Mouse (Mus musculus) embryo, embryonic 11.5 days (tissue): ENCODE data around the gene Usp7.

ENCODE experiments used
- DNase-seq: peaks from one replicate; pipeline ENCODE4 v3.0.0-alpha.2; 2012; ENCODE audit warnings: low read depth, low spot score

Usp7 gene

DNA sequence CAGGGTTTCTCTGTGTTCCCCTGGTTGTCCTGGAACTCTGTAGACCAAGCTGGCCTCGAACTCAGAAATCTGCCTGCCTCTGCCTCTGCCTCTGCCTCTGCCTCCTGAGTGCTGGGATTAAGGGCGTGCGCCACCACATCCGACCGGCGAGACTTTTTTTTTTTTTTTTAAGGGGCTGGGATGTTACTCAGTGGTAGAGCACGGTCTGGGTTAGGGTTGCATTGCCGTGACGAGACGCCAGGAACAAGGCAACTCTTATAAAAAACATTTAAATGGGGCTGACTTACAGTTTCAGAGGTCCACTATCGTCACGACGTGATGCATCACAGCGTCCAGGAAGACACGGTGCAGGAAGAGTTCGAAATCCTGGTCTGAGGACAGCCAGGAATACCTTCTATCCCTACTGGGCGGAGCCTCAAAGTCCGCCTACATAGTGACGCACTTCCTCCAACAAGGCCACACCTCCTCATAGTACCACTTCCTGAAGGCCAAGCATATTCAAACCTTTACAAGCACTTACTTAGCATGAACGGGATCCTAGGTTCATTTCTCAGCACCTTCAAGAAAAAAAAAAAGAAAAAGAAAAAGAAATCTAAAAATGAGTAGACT, at the start of gene Usp7:
Gene Usp7, minus strand, starts transcription at position 360 of the 609 bp plus-strand sequence.
- DNase-seq: no peak

DNA sequence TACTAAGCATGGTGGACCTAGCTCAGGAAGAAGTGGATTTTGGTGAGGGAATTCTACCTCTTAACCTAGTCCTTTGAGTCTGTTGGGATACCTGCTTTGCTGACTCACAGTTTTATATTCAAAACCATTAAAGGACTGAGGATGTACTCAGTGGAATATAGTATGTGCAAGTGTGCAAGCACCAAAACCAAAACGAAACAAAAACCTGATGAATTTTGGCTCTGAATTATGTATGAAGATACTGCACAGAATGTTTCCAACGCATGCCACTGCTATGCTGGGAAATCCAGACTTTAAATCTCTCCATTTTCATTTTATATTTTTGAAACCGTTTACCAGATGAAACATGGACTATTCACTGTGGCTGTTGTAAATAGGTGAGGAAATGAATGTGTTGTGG, 48.4 kb upstream of the Usp7 start:
- DNase-seq: no peak

DNA sequence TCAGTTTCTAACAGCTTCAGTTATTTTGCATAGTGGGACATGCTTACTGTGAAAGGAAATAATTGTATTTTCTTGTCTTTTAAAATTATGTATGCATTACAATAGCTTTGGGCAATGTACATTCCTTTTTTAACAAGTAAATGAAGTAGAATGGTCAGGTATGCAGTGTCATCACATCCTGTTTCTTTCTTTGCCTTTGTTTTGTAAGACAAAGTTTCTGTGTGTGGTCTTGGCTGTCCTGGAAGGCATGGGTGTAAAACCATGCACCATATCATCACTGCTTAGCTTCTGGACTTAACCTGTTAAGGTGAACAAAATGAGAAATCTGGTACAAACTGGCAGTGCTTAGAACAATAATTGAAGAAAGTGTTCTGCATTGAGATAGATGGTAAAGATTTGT, 46.8 kb upstream of the Usp7 start:
- no peak for DNase-seq

DNA sequence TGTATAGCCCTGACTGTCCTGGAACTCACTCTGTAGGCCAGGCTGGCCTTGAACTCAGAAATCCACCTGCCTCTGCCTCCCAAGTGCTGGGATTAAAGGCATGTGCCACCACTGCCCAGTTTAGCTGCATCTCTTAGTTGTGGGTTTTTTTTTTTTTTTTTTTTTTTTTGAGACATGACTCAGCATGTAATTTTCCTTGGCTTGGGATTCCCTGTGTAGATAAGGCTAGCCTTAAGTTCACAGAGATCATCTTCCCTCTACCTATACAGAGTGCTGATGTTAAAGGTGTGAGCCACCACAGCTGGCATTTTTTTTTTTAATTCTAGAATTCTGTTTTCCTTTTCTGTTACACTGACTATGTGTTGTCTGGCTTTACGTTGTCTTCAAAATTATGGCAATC, 45.5 kb upstream of the Usp7 start:
- DNase-seq: no peak

DNA sequence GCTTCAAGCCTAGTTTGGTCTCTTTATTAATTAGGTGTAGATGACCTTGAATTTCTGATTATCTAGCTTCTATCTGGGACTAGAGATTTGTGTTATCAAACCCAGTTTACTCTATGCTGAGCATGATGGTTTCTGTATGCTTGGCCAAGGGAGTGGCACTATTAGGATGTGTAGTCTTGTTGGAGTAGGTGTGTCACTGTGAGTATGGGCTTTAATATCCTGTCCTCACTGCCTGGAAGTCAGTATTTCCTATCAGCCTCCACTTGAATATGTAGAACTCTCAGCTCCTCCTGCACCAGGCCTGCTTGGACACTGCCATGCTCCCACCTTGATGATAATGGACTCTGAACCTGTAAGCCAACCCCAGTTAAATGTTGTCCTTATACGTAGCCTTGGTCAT, 44.8 kb upstream of the Usp7 start:
- no peak for DNase-seq

DNA sequence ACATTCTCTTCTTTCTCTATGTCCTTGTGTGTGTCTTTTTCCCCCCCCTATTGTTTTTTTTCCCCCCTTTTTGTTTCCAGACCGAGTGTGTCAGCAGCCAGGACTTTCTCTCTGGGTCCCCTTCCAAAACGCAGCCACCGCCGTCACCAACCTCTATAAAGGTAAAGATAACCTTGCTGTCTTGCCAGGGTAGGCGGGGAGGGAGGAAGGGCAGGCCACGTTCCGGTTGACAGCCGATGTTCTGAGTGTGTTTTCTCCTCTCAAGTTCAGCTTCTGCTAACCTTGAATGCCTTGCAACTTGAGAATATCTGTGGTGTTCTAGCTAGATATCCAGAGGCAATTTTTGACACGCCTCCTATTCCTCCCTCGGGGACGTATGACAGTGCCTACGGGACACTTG, 39.1 kb upstream of the Usp7 start:
- no peak for DNase-seq

DNA sequence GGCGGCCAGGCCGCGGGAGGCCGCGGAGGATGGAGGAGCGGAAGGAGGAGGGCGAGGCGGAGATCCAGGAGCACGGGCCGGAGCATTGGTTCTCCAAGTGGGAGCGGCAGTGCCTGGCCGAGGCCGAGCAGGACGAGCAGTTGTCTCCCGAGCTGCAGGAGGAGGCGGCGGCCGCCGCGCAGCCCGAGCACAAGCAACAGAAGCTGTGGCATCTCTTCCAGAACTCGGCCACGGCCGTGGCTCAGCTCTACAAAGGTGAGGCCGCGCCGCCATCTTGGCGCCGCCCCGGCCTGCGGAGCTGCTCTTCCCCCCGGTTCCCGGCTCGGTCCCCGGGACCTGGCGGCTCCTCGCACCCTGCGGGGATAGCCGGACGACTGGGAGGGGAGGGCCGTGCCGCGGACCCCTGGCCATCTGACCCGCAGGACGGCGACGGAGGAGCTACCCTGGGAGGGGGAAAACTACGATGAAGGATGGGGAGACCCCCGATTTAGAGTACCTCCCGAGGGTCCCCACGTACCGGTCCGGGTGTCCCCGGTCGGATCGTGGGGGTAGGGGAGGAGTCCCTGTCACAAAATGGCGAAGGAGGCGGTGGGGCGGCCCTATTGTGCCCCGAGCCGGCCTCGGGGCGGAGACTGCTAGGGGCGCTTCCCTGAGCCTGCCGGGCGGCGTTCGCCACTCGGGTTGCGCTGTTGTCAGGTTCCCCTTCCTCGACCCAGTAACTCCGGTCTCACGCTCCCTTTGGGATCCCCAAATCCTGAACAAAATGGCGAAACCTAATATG, 38.5 kb upstream of the Usp7 start:
- peak; percentile 23 for DNase-seq

DNA sequence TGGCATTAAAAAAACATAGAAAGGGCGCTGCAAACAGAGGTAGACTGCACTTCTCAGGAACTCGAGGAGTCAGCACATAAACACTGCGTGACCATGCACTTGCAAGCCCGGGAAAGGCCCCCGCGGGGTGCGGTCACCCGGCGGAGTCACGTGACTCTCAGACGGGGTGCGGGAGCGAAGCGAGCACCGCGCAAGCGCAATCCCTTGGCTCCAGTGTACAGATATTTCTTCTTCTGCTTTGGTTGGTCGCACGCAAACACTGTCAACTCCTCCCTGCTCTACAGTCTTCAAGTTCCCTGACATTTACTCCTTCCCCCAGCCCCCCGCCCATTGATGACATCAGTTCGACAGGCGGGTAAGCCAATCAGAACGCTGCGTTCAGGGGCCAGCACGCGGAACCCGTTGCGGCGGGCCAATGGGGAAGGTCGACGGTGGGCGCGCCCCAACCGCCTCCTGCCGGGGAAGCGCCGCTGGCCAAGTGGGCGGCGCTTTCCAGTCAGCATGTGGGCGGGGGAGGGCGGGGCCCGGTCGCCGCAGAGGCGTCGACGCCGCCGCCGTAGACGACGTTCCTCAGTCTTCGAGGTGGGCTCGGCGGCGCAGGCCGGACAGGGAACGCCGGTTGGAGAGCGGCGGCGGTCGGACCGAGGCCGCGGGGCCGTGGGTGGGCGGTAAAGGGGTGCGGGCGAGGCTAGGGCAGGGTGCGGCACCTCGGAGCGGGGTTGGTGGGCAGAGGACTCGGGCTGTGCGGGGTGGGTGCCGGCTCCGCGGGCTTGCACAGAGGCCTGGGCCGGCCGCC, 37.7 kb upstream of the Usp7 start, which contains the start of gene 1810013L24Rik:
Gene 1810013L24Rik, plus strand, starts transcription at position 537 of the 796 bp plus-strand sequence.
- peak; percentile 98 for DNase-seq

DNA sequence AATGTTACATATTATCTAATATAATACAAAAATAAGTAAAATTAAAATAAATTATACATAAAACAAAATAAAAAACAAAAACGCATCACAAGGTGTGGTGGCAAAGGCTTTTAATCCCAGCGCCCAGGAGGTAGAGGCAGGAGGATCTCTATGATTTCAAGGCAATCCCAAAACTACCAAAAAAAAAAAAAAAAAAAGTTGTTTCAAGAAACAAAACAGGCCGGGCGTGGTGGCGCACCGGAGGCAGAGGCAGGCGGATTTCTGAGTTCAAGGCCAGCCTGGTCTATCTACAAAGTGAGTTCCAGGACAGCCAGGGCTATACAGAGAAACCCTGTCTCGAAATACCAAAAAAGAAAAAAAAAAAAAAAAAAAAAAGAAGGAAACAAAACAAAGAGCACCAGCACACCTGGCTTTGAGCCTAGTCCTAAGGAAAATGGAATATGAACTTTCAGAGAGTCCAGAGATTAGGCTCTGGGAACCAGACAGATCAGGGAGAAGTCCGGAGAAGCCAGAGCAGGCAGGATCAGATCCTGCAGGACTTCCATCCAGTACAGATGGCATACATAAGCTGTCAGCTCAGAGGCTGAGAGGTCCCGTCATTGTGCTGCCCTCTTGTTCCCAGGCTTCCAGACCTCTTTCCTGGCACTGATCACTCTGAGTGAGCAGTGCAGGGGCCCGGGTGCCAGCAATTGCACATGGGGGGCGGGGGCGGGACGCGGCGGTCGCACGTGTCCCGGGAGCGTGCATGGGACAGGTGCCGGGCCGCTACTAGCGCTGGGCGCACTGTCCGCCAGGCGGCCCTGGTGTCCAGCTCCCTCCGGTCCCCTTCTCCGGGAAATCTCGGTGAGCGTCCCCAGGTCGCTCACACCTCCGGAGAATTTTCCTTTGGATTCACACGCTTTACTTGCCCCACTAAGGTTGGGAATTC, 36.8 kb upstream of the Usp7 start:
- DNase-seq: peak; percentile 27

DNA sequence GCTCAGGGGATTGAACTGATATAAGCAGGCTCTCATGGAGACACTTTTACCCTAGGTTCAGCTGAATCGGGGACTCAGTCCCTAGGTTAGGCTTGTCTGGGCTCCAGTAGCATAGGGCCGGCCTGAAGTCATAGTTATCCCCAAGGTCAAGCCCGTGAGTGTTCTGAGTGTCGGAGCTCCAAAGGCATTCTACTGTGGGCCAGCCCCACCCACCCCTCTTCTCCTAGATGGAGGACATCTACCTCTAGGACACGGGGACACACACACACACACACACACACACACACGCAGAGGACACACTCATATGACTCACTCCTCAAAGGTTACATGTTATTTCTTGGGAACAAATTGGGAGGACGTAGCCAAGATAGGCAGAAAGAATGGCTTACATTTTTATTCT, 35.3 kb upstream of the Usp7 start:
- no peak for DNase-seq

DNA sequence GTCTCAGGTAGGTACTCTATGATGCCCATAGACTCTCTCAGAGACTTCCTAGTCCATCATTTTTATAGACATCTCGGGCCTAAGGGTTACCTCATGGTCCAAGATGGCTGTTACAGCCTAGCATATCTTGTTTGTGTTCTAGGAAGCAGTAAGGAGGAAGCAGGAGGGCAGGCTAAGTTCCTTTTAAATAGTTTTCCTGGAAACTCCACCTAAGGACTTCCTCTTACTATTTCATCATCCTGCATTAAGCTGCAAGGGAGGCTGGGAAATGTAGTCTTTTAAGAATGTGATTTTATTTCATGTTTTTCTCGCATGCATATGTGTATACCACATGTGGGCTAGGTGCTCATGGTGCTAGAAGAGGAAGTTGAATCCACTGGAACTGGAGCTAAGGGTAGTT, 31.6 kb upstream of the Usp7 start:
- DNase-seq: no peak

DNA sequence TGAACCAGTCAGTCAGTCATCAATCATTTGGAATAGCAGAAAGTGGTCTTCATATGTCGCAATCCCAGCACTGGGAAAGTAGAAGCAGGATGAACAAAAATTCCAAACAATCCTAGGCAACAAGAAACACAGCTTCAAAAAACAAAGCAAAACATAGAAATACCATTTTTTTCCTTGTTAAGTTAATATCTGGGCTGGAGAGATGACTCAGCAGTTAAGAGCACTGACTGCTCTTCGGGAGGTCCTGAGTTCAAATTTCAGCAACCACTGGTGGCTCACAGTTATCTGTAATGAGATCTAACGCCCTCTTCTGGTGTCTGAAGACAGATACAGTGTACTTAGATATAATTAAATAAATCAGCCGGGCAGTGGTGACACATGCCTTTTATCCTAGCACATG, 30.5 kb upstream of the Usp7 start:
- DNase-seq: no peak

DNA sequence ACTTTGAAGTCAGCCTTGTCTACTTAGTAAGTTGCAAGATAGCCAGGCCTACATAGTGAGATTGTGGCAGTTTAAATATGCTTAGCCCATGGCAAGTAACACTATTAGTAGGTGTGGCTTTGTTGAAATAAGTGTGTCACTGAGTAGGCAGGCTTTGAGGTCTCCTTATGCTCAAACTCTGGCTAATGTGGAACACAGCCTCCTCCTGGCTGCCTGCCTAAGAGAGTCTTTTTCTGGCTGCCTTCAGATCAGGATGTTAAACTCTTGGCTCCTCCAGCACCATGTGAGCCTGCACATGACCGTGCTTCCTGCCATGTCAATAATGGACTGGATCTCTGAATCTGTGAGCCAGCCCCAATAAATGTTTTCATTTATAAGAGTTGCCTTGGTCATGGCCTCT, 29.3 kb upstream of the Usp7 start:
- no peak for DNase-seq

DNA sequence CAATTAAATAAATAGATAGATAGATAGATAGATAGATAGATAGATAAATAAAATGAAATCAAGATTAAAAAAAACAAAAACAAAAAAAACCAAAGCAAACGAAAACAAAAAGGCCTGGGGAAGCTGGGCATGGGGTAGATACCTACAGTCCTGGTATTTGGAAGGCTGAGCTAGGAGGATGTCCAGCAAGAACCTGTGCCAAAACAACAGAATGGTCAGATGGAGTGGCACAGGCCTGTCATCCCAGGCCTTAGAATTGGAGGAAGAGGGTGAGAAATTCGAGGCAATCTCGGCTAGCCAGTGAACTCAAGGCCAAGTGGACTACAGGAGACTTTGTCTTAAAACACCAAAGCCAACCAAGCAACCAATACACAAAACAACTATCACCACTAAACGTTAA, 25.8 kb upstream of the Usp7 start:
- DNase-seq: no peak

DNA sequence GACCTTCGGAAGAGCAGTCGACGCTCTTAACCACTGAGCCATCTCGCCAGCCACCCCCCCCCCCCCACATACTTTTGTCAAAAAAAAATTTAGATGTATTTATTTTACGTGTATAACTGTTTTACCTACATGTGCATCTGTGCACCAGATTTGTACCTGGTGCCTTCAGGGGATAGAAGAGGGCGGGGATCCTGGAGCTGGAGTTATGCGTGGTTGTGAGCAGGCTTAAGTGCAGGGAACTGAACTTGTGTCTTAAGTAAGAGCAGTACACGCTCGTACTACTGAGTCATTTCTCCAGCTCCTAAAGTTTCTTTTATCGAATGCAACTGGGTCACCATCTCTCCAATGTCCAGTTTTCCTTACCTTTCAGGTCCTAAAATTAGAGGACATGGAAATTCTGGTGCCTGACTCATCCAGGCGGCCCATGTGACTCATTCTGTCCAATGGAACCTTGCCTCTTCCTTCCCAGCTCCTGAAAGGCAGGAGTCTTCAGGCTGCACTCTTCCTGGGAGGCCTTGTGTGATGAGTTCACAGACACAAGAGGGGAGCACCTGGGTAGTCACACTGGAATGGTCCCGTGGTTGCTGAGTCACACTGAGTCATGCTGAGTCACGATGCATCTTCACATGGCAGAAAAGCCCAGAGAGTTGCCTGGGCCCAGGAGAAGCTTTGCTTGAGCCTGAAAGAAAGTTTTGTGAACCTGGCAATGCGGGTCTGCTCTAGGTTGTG, 18.5 kb upstream of the Usp7 start:
- DNase-seq: peak; percentile 17

DNA sequence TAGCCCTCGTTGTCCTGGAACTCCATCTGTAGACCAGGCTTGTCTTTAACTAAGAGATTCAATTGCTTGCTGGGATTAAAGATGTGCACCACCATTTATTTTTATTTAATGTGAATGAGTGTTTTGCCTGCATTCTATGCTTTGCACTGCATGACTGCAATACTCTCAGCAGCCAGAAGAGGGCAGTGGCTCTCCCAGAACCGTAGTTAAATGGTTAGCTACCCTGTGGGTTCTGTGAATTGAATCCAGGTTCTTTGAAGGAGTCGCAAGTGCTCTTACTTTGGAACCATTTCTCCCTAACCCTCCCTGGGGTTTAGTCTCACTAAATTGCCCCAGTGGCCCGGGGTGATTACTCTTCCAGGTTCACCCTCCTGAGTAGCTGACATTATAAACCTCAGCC, 14.6 kb upstream of the Usp7 start:
- peak; percentile 24 for DNase-seq

DNA sequence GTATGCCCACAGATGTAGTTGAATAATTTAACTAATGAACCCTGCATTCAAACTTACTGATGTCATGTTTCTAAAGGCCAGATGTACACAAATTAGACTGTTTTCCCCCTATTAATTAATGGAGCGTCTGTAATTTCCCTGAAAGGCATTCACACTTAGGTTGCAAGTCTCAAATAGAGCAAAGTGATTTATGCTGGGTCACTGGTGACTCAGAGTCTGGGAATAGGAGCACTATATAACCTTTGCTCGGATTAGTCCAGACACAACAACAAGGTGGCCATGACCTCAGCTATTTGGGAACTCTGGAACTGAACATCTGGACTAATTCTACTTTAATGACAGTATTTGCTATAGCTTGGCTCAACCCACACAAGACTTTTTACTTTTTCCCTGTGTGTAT, 3.8 kb upstream of the Usp7 start:
- DNase-seq: no peak

DNA sequence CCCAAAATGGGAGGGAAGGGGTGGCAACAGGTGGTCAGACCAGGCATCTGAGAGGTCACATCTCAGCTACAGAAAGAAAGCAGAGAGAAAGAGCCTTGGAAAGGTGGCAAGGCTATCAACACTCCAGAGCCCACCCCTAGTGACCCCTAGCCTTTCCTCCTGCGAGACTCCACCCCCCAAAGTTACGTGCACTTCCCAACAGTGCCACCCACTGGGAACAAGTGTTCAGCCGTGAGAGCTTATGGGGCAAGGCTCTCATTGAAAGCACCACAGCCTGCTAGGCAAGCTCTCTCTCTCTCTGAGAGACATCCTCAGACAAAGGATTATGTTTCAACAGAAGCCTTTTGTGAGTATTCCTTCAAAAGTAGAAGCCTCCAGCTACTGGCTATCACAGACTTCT, 2.8 kb upstream of the Usp7 start:
- DNase-seq: no peak

DNA sequence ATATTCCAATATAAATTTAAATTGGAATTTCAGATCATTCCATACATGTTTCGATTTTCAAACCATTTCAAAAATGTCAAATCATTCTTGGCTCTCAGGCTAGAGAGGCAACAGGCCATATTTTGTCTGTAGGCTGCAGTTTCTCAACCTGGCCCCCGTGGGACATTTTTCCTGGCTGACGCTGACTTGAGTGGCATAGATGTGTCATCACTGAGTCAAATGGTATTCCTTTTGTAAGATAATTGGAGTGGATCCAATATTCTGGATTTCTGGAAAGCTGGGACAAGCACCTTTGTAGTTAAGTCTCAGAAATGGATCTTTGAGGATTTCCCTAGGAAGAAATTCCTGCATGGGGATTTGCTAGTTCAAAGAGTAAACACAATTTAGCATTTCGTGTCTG, 1.2 kb downstream of the Usp7 start:
- no peak for DNase-seq

DNA sequence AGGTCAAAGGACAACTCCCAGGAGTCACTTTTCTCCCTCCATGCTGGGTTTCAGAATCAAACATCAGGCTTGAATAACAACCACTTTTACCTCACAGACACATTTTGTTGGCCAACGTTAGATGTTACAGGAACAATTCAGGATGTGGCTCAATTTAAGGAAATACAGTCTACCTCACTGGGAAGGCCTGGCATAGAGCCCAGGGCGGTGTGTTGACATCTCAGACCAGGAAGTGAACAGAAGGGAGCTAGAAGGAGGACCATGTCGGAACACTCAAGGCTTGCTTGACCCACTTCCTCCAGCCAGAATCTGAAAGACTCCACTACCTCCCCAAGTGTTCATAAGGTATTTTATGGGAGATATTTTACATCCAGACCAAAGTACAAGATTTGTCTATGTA, 7.4 kb downstream of the Usp7 start:
- no peak for DNase-seq
